Mouse (Mus musculus) forebrain, embryonic 11.5 days (tissue): ENCODE data around the gene 1810009J06Rik. TPM values are rescaled to one million over a fixed set of nuclear protein-coding genes. Genes with fewer than 3 reads are reported as not detected.
"Not testable (repeated sequence)": the region's sequence is repeated elsewhere in the genome, so short reads cannot be mapped to it uniquely, and the experiment has no call there.

Experiments
- ATAC-seq: fragments of 200-750 bp; cut with Nextera tagmentation; replicated peaks from 2 replicates; pipeline ENCODE4 v1.8.0; 2017; ENCODE audit warnings: moderate TSS enrichment; ENCODE audit not compliant: low FRiP score
- DNase-seq: peaks from one replicate; pipeline ENCODE4 v3.0.0-alpha.2; 2017; ENCODE audit warnings: low spot score
- H3K27ac ChIP-seq: fragments of 300-500 bp; sonication (generic); 2 replicates; pipeline ENCODE4 v1.5.1; 2014; ENCODE audit warnings: low read depth, low read length
- H3K27me3 ChIP-seq: fragments of 300-500 bp; sonication (generic); 2 replicates; pipeline ENCODE4 v1.6.1; 2014; ENCODE audit warnings: mild to moderate bottlenecking, low read length, mixed read lengths; ENCODE audit not compliant: control insufficient read depth, insufficient read depth
- H3K36me3 ChIP-seq: fragments of 300-500 bp; sonication (generic); 2 replicates; pipeline ENCODE4 v1.6.1; 2014; ENCODE audit warnings: mild to moderate bottlenecking, low read length, moderate library complexity, mixed read lengths; ENCODE audit not compliant: control insufficient read depth, insufficient read depth
- H3K4me1 ChIP-seq: fragments of 300-500 bp; sonication (generic); replicated peaks from 2 replicates; pipeline ENCODE4 v1.6.1; 2014; ENCODE audit warnings: low read length, mixed read lengths; ENCODE audit not compliant: control insufficient read depth, insufficient read depth
- H3K4me2 ChIP-seq: fragments of 300-500 bp; sonication (generic); 2 replicates; pipeline ENCODE4 v1.6.1; 2014; ENCODE audit warnings: low read depth, mild to moderate bottlenecking, low read length, moderate library complexity, mixed read lengths; ENCODE audit not compliant: severe bottlenecking
- H3K4me3 ChIP-seq: fragments of 300-500 bp; sonication (generic); 2 replicates; pipeline ENCODE4 v1.5.1; 2014; ENCODE audit warnings: low read depth, low read length
- H3K9ac ChIP-seq: fragments of 300-500 bp; sonication (generic); 2 replicates; pipeline ENCODE4 v1.6.1; 2014; ENCODE audit warnings: low read length
- H3K9me3 ChIP-seq: fragments of 300-500 bp; sonication (generic); 2 replicates; pipeline ENCODE4 v1.6.1; 2016; ENCODE audit warnings: low read length, mixed read lengths; ENCODE audit not compliant: control insufficient read depth
- WGBS: fragments of 180-500 bp; shearing (Covaris S2); extraction: QIAGEN DNeasy Blood & Tissue Kit; methylation state at CpG from one replicate; pipeline ENCODE4 v1.1.7; 2014; 5-methylcytosine and 5-hydroxymethylcytosine counted together
- polyA plus RNA-seq: library from polyadenylated mRNA; unstranded; fragments of >200 nt; fragmentation: Nextera tagmentation; extraction: Ambion mirVana; gene quantifications from 2 replicates; pipeline ENCODE4 v1.2.1, GENCODE M21; 2014

The 1810009J06Rik gene
- not detected in 2 replicates for polyA plus RNA-seq

DNA sequence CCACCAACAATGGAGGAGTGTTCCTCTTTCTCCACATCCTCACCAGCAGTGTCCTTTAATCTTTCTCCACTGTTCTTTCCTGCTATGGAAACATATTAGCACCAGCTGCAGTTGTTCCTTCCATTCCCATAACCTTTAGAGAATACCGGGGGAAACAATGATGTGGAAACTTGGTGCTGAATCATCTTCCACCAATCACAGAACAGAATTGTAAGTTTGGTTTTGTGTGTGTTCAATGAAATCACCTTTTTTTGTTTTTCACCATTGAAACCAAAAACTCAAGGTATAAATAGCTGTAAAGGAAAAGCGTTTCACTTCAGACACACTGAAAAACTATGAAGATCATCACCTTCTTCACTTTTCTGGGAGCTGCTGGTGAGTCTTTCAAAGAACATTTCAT, at the start of gene 1810009J06Rik:
Gene 1810009J06Rik, plus strand, starts transcription at position 301 of the 400 bp plus-strand sequence.
- not testable (repeated sequence) for H3K4me1 ChIP-seq, ATAC-seq, H3K9ac ChIP-seq, H3K27ac ChIP-seq, DNase-seq, H3K9me3 ChIP-seq, H3K36me3 ChIP-seq, H3K4me2 ChIP-seq, H3K27me3 ChIP-seq, H3K4me3 ChIP-seq
- 88% methylated on average over 2 of the region's 2 CpGs for WGBS

DNA sequence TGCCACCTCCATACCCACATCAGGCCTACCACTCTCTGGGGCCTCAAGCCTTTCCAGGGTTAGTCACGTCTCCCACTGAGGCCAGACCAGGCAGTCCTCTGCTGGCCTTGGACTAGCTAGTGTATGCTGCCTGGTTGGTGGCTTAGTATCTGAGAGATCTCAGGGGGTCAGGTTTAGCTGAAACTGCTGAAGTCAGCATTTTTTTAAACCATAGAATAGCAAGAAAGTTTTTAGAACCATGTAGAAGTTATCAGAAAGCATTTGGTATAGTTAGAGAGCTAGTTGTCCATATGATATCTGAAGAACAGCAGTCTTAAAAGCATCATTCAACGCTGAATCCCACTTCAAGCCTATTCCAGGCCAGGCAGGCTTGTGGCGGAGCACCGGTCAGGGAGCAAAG, 44.6 kb upstream of the 1810009J06Rik start:
- Histone ChIP-seq H3K4me3 (no peak overlapping the region), H3K4me1 (no peaks in the 10 kb centered on the region), H3K4me2 (no peak overlapping the region), H3K36me3 (no peaks in the 10 kb centered on the region), H3K9ac (no peak overlapping the region), H3K27ac (no peak overlapping the region), H3K27me3 (no peaks in the 10 kb centered on the region), H3K9me3 (no peaks in the 10 kb centered on the region)
- DNase-seq (no peak), ATAC-seq (no peak)
- WGBS, result 89% methylated on average over 4 of the region's 4 CpGs

DNA sequence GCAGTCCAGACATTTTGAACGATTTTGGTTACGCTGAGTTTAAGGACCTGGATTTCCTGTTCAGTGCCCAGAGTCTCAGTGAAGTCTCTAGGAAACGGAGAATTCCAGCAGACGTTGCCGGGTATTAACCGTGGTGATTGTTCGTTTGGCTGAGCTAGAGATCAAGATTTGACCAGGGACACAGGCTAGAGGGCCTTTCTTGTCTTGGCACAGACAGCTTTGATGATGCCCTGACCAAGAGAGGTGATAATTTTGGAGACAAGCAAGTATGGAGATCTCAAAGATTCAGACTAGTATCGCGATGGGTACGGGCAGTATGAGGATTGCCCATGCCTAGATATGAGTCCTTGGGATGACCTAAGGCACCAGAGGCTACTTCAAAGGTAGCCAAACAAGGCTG, 24.1 kb upstream of the 1810009J06Rik start, which contains the start of gene 1700074P13Rik:
Gene 1700074P13Rik, minus strand, starts transcription at position 101 of the 400 bp plus-strand sequence.
- H3K4me3 ChIP-seq, result no peak within 1 kb of the TSS
- ATAC-seq (no peak), DNase-seq (no peak)
- H3K9ac ChIP-seq, result no peak within 1 kb of the TSS
- no peaks in the 10 kb centered on the region for H3K9me3 ChIP-seq
- H3K4me2 ChIP-seq, result no peak within 1 kb of the TSS
- H3K4me1 ChIP-seq, result no peaks in the 10 kb centered on the region
- H3K27me3 ChIP-seq, result no peaks in the 10 kb centered on the region
- H3K27ac ChIP-seq, result no peak within 1 kb of the TSS
- no peaks in the 10 kb centered on the region for H3K36me3 ChIP-seq
- 92% methylated on average over 10 of the region's 10 CpGs for WGBS

DNA sequence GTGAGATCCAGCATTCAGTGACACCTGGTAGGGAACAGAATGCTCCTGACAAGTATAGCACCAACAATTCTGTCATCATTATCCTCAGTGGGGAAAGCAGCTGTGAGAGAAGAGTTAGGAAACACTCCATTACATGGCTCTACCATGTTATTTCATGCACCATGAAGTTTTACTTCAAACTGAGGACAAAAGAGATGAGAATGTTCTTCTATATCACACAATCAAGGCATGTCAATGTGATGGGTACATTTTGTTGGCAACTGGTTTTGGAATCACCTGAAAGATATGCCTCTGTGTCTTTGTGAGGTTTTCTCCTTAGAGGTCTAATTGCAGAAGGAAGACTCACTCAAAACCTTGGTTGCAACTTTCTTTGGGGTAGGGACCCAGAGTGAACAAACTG, 12.8 kb upstream of the 1810009J06Rik start, which contains the start of gene Gm4744:
Gene Gm4744, minus strand, starts transcription at position 101 of the 400 bp plus-strand sequence.
- Histone ChIP-seq H3K36me3 (no peaks in the 10 kb centered on the region), H3K27me3 (no peaks in the 10 kb centered on the region), H3K9ac (no peak within 1 kb of the TSS), H3K4me1 (no peaks in the 10 kb centered on the region), H3K9me3 (no peaks in the 10 kb centered on the region), H3K4me2 (no peak within 1 kb of the TSS), H3K27ac (no peak within 1 kb of the TSS), H3K4me3 (no peak within 1 kb of the TSS)
- no peak for ATAC-seq
- no peak for DNase-seq

DNA sequence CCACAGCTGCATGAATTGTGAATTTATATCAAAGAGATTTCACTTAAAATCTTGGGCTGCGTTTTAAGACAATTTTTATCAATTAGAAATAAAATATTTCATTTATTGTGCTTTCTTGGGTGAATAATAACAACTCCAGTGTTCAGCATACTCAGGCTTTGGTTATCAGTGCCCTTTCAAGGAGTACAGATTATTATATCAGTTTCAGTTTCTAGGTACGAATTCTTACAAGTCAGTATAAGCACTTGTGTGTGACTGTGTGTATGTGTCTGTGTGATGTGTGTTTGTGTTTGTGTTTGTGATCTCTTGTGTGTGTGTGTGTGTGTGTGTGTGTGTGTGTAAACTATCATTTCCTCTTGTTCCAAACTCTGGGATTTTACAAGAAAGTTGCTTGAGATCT, 10.8 kb upstream of the 1810009J06Rik start:
- H3K9me3 ChIP-seq, result no peaks in the 10 kb centered on the region
- WGBS, result 76% methylated on average over 2 of the region's 2 CpGs
- H3K4me1 ChIP-seq, result no peaks in the 10 kb centered on the region
- no peak overlapping the region for H3K4me2 ChIP-seq
- H3K27ac ChIP-seq, result no peak overlapping the region
- ATAC-seq (no peak), DNase-seq (no peak)
- H3K27me3 ChIP-seq, result no peaks in the 10 kb centered on the region
- H3K9ac ChIP-seq, result no peak overlapping the region
- H3K4me3 ChIP-seq, result no peak overlapping the region
- no peaks in the 10 kb centered on the region for H3K36me3 ChIP-seq

DNA sequence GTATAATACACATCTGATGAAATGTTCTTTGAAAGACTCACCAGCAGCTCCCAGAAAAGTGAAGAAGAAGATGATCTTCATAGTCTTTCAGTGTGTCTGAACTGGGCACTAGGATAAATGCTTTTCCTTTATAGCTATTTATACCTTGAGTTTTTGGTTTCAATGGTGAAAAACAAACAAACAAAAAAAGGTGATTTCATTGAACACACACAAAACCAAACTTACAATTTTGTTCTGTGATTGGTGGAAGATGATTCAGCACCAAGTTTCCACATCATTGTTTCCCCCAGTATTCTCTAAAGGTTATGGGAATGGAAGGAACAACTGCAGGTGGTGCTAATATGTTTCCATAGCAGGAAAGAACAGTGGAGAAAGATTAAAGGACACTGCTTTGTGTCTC, 34.8 kb downstream of the 1810009J06Rik start, which contains the start of gene Gm2663:
Gene Gm2663, minus strand, starts transcription at position 101 of the 400 bp plus-strand sequence.
- not testable (repeated sequence) for ATAC-seq, H3K9ac ChIP-seq, H3K27ac ChIP-seq, H3K4me1 ChIP-seq, H3K9me3 ChIP-seq, H3K4me3 ChIP-seq, H3K36me3 ChIP-seq, H3K4me2 ChIP-seq, DNase-seq, H3K27me3 ChIP-seq

DNA sequence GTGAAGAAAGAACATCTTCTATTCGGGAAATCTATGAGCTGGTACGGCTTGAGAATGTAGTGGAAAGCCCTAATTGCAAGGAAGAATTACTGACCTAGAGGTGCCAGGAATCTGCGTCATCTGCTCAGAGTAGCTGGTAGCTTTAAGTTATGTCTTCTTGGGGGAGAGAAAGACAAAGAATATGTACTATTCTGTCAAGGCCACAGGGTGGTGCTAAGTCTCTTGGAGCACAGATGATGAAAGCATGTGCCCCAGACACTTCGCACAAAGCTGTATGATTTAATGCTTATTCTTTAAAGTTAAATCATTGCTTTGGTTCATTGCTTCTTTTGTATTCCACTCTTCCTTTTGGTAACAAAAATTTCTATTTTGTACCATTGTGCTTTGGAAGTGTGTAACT, 50.5 kb downstream of the 1810009J06Rik start:
- ATAC-seq, result no peak
- H3K9me3 ChIP-seq, result no peaks in the 10 kb centered on the region
- no peak for DNase-seq
- H3K36me3 ChIP-seq, result no peaks in the 10 kb centered on the region
- H3K4me3 ChIP-seq, result no peak overlapping the region
- H3K9ac ChIP-seq, result no peak overlapping the region
- no peaks in the 10 kb centered on the region for H3K4me1 ChIP-seq
- H3K27me3 ChIP-seq, result no peaks in the 10 kb centered on the region
- WGBS, result 82% methylated on average over 4 of the region's 4 CpGs
- no peak overlapping the region for H3K4me2 ChIP-seq
- H3K27ac ChIP-seq, result no peak overlapping the region

Other genes with a start within 250 kb of the 1810009J06Rik start
- gene Moxd2, start 77.3 kb upstream of the 1810009J06Rik start, polyA plus RNA-seq, result not detected in 2 replicates
- not detected in 2 replicates for gene Prss58, start 64.4 kb upstream of the 1810009J06Rik start, polyA plus RNA-seq
- gene 1700074P13Rik, start 24.2 kb upstream of the 1810009J06Rik start, polyA plus RNA-seq, result not detected in 2 replicates
- gene Gm4744, start 12.9 kb upstream of the 1810009J06Rik start, polyA plus RNA-seq, result not detected in 2 replicates
- gene Gm2663, start 34.7 kb downstream of the 1810009J06Rik start, polyA plus RNA-seq, result not detected in 2 replicates
- gene 2210010C04Rik, start 70.8 kb downstream of the 1810009J06Rik start, polyA plus RNA-seq, result not detected in 2 replicates